23 mouse cellular contexts compared by ENCODE assay signal in genomic region chr1:42923924-42924323, GRCm38 (mm10). TPM values are rescaled to one million over a fixed set of nuclear protein-coding genes. Genes with fewer than 3 reads are reported as not detected.
A peak's percentile ranks its signal among the peaks of the same experiment; 100 is the strongest.
DNase-seq lines count a peak whose midpoint lies in the region; ATAC-seq and TF ChIP-seq lines count a peak whose summit lies in the region.
"Had no signal": no experiment of that assay in that cellular context is flagged by ENCODE, and none has a peak within 500 bp of the region (broad histone marks: within the 10 kb centered on the region; RNA-seq: fewer than 3 reads in every experiment).

No protein-coding gene starts in this region.

- no peaks in the 10 kb centered on the region for H3K36me3 ChIP-seq in forebrain, embryonic 14.5 days (ENCODE audit: control insufficient read depth, insufficient read depth, low read length)
- H3K36me3 ChIP-seq in forebrain, embryonic 10.5 days (replicated peaks): no peaks in the 10 kb centered on the region
- H3K36me3 ChIP-seq in midbrain, embryonic 14.5 days (ENCODE audit: control insufficient read depth, insufficient read depth, low read length): no peaks in the 10 kb centered on the region
- H3K36me3 ChIP-seq in intestine, postnatal 0 days (ENCODE audit: control insufficient read depth, insufficient read depth): no peaks in the 10 kb centered on the region
- H3K36me3 ChIP-seq: G1E; heart, embryonic 13.5 days; neural tube, embryonic 12.5 days had no signal

- H3K4me2 ChIP-seq in forebrain, embryonic 14.5 days (ENCODE audit: low read length): no peak overlapping the region
- no peak overlapping the region for H3K4me2 ChIP-seq in midbrain, embryonic 14.5 days (ENCODE audit: low read length)
- no peak overlapping the region for H3K4me2 ChIP-seq in intestine, postnatal 0 days (replicated peaks; ENCODE audit: low read depth)
- H3K4me2 ChIP-seq: heart, embryonic 13.5 days; lung, embryonic 14.5 days; neural tube, embryonic 12.5 days had no signal

- no peak for TF ChIP-seq CTCF in intestine, postnatal 0 days (IDR thresholded peaks at IDR 0.05; ENCODE audit: low read depth)

- peaks cover 6% of the 10 kb centered on the region; the same call in 1 of the 2 replicates for H3K4me1 ChIP-seq in forebrain, embryonic 14.5 days (ENCODE audit: control insufficient read depth, insufficient read depth, low read length)
- H3K4me1 ChIP-seq in forebrain, embryonic 10.5 days: peaks cover 11% of the 10 kb centered on the region
- 0 out of 2 replicates have a peak, but pooled peaks cover 7% of the 10 kb centered on the region for H3K4me1 ChIP-seq in midbrain, embryonic 14.5 days (ENCODE audit: control insufficient read depth, insufficient read depth, low read length)
- no peaks in the 10 kb centered on the region for H3K4me1 ChIP-seq in intestine, postnatal 0 days (replicated peaks; ENCODE audit: control insufficient read depth, insufficient read depth, low read length)
- H3K4me1 ChIP-seq: heart, embryonic 13.5 days; megakaryocyte, embryonic 14.5 days; neural tube, embryonic 12.5 days had no signal

- H3K27ac ChIP-seq in forebrain, embryonic 14.5 days (ENCODE audit: low read depth, low read length): no peak overlapping the region
- no peak overlapping the region for H3K27ac ChIP-seq in forebrain, embryonic 10.5 days
- H3K27ac ChIP-seq in midbrain, embryonic 14.5 days (replicated peaks; ENCODE audit: low read depth, low read length): no peak overlapping the region
- no peak overlapping the region for H3K27ac ChIP-seq in intestine, postnatal 0 days (ENCODE audit: low read depth, low read length)
- H3K27ac ChIP-seq: heart, adult 2 months; heart, embryonic 13.5 days; liver, embryonic 14.5 days; neural tube, embryonic 12.5 days had no signal

- 21% methylated on average over 5 of the region's 5 CpGs for WGBS in forebrain, embryonic 14.5 days
- 62% methylated on average over 5 of the region's 5 CpGs for WGBS in forebrain, embryonic 10.5 days
- 18% methylated on average over 5 of the region's 5 CpGs for WGBS in midbrain, embryonic 14.5 days
- WGBS in intestine, postnatal 0 days: 75% methylated on average over 5 of the region's 5 CpGs

- no peaks in the 10 kb centered on the region for H3K9me3 ChIP-seq in forebrain, embryonic 14.5 days (replicated peaks; ENCODE audit: control insufficient read depth, low read length)
- H3K9me3 ChIP-seq in forebrain, embryonic 10.5 days: no peaks in the 10 kb centered on the region
- no peaks in the 10 kb centered on the region for H3K9me3 ChIP-seq in midbrain, embryonic 14.5 days (ENCODE audit: control insufficient read depth, low read length)
- no peaks in the 10 kb centered on the region for H3K9me3 ChIP-seq in intestine, postnatal 0 days (ENCODE audit: control insufficient read depth)
- H3K9me3 ChIP-seq: G1E; heart, embryonic 13.5 days; neural tube, embryonic 12.5 days had no signal

- H3K27me3 ChIP-seq in forebrain, embryonic 14.5 days (replicated peaks; ENCODE audit: control insufficient read depth, insufficient read depth, low read length): no peaks in the 10 kb centered on the region
- no peaks in the 10 kb centered on the region for H3K27me3 ChIP-seq in forebrain, embryonic 10.5 days (ENCODE audit: poor library complexity, severe bottlenecking)
- H3K27me3 ChIP-seq in midbrain, embryonic 14.5 days (ENCODE audit: control insufficient read depth, insufficient read depth, low read length): no peaks in the 10 kb centered on the region
- H3K27me3 ChIP-seq in intestine, postnatal 0 days (replicated peaks; ENCODE audit: control insufficient read depth, insufficient read depth, low read length): no peaks in the 10 kb centered on the region
- H3K27me3 ChIP-seq: CH12.LX; heart, embryonic 13.5 days; neural tube, embryonic 12.5 days had no signal

- ATAC-seq in forebrain, embryonic 14.5 days: peak; percentile 12; the same call in 1 of the 2 replicates
- no peak for ATAC-seq in midbrain, embryonic 14.5 days (ENCODE audit: low FRiP score, low TSS enrichment)
- no peak for ATAC-seq in intestine, postnatal 0 days
- ATAC-seq: Patski had no signal

- DNase-seq in forebrain, embryonic 14.5 days (ENCODE audit: low spot score): peak; percentile 43
- DNase-seq in forebrain, embryonic 10.5 days (ENCODE audit: extremely low spot score, low spot score): no peak
- peak; percentile 39 for DNase-seq in brain, adult 2 months (ENCODE audit: low read depth, low spot score)
- peak; percentile 24 for DNase-seq in brain, embryonic 18.5 days (ENCODE audit: low read depth, low spot score)
- peak; percentile 60 for DNase-seq in midbrain, embryonic 14.5 days
- DNase-seq in urinary bladder, adult 18-20 months (ENCODE audit: low spot score in 2 of 2): no peak
- DNase-seq: B cell, adult 2 months; cerebellum, adult 9-10 months; gastrocnemius, postnatal 36 days; heart, adult 2 months; heart, postnatal 14 days; kidney, adult 18-20 months; kidney, postnatal 4 days; lung, embryonic 14.5 days; right cerebral cortex, postnatal 14 days had no signal

- no peak overlapping the region for H3K9ac ChIP-seq in forebrain, embryonic 14.5 days (ENCODE audit: low read length)
- H3K9ac ChIP-seq in midbrain, embryonic 14.5 days (replicated peaks; ENCODE audit: low read length): no peak overlapping the region
- H3K9ac ChIP-seq in intestine, postnatal 0 days (ENCODE audit: low read depth, low read length): no peak overlapping the region
- H3K9ac ChIP-seq: heart, embryonic 13.5 days; liver, embryonic 14.5 days; lung, embryonic 14.5 days; neural tube, embryonic 12.5 days had no signal

- no peak overlapping the region for H3K4me3 ChIP-seq in forebrain, embryonic 14.5 days (ENCODE audit: low read depth, low read length)
- H3K4me3 ChIP-seq in forebrain, embryonic 10.5 days: no peak overlapping the region
- no peak overlapping the region for H3K4me3 ChIP-seq in midbrain, embryonic 14.5 days (replicated peaks; ENCODE audit: low read depth, low read length)
- H3K4me3 ChIP-seq in intestine, postnatal 0 days (ENCODE audit: low read depth, low read length): no peak overlapping the region
- H3K4me3 ChIP-seq: heart, adult 2 months; heart, embryonic 13.5 days; megakaryocyte, embryonic 14.5 days; neural tube, embryonic 12.5 days had no signal

RNA-seq across cellular contexts. Expression of gene Gpr45, which starts 28.7 kb away (rescaled TPM):
- 27.2 and 27.9 TPM in 2 replicates for polyA plus RNA-seq in forebrain, embryonic 14.5 days (2014; fragmentation: Nextera tagmentation; extraction: Ambion mirVana)
- 12.6 and 13.5 TPM in 2 replicates for polyA plus RNA-seq in forebrain, embryonic 10.5 days (2016; fragmentation: Nextera tagmentation; extraction: Ambion mirVana)
- 14.2 and 16.0 TPM in 2 replicates for polyA plus RNA-seq in midbrain, embryonic 14.5 days (2014; fragmentation: Nextera tagmentation; extraction: Ambion mirVana)
- 2.2 and 2.3 TPM in 2 replicates for polyA plus RNA-seq in intestine, postnatal 0 days (2015; fragmentation: Nextera tagmentation; extraction: Ambion mirVana)
- polyA plus RNA-seq: G1E, Patski had no signal

Comparison
In these comparisons a context has a peak if more than half of its experiments do, and no peak if none do; other contexts are left out.
1. DNase-seq: peak in forebrain, embryonic 14.5 days (single experiment), brain, adult 2 months (single experiment), brain, embryonic 18.5 days (single experiment) and midbrain, embryonic 14.5 days (single experiment); none in forebrain, embryonic 10.5 days (single experiment) and urinary bladder, adult 18-20 months (0 of 2).